Mouse (Mus musculus): ENCODE results near the gene Gpd1.

- TF ChIP-seq EP300 (IDR thresholded peaks at IDR 0.05; ENCODE audit: low read depth) (no peak), CTCF (IDR thresholded peaks at IDR 0.05; ENCODE audit: low read depth) (no peak)
Observed at GRCm38 (mm10) chr15:99731167-99731566, 13.9 kb downstream of the Gpd1 start.
